Mouse (Mus musculus) C2C12 (cell line): ENCODE results near the gene Lmna.

Experiments
- CEBPB ChIP-seq: IDR thresholded peaks from one replicate; pipeline ENCODE4 v1.6.1; 2011; ENCODE audit warnings: low read depth, mild to moderate bottlenecking, control low read depth, moderate library complexity
- CTCF ChIP-seq: IDR thresholded peaks from one replicate; pipeline ENCODE4 v1.5.1; 2011; ENCODE audit not compliant: control insufficient read depth, insufficient read depth, insufficient read length
- FOSL1 ChIP-seq: IDR thresholded peaks from one replicate; pipeline ENCODE4 v1.8.0; 2011; ENCODE audit warnings: mild to moderate bottlenecking, low read length; ENCODE audit not compliant: poor library complexity, insufficient read depth, severe bottlenecking
- MAX ChIP-seq: IDR thresholded peaks from one replicate; pipeline ENCODE4 v1.6.1; 2011; ENCODE audit warnings: mild to moderate bottlenecking, control low read depth
- MYOD1 ChIP-seq: IDR thresholded peaks from one replicate; pipeline ENCODE4 v1.6.1; 2011; ENCODE audit warnings: low read depth; ENCODE audit not compliant: control insufficient read depth, insufficient read length
- MYOG ChIP-seq: IDR thresholded peaks from one replicate; pipeline ENCODE4 v1.6.1; 2011; ENCODE audit not compliant: control insufficient read depth, insufficient read length; ENCODE audit errors: extremely low read depth
- USF1 ChIP-seq: IDR thresholded peaks from one replicate; pipeline ENCODE4 v1.6.1; 2011; ENCODE audit warnings: low read depth, mild to moderate bottlenecking, control low read depth, moderate library complexity

GRCm38 (mm10) chr3:88544955-88545591 lies 35.3 kb upstream of the Lmna start:
- no peak for TF ChIP-seq CTCF
- no peak for TF ChIP-seq USF1
- no peak for TF ChIP-seq MAX
- no peak for TF ChIP-seq MYOD1
- no peak for TF ChIP-seq CEBPB
- TF ChIP-seq MYOG, result no peak
- TF ChIP-seq FOSL1, result no peak
